Mouse (Mus musculus) hindbrain, embryonic 11.5 days (tissue): Measurements from ENCODE around the gene Patj. TPM values are rescaled to one million over a fixed set of nuclear protein-coding genes. Genes with fewer than 3 reads are reported as not detected.

Source experiments
- ATAC-seq: fragments of 200-750 bp; cut with Nextera tagmentation; 2 replicates; pipeline ENCODE4 v1.8.0; 2017; ENCODE audit warnings: mild to moderate bottlenecking, moderate TSS enrichment, moderate library complexity; ENCODE audit not compliant: low FRiP score
- DNase-seq: peaks from one replicate; pipeline ENCODE4 v3.0.0-alpha.2; 2015; ENCODE audit warnings: low spot score
- H3K27ac ChIP-seq: fragments of 300-500 bp; sonication (generic); 2 replicates; pipeline ENCODE4 v1.5.1; 2014; ENCODE audit warnings: mild to moderate bottlenecking, low read depth, low read length
- H3K27me3 ChIP-seq: fragments of 300-500 bp; sonication (generic); 2 replicates; pipeline ENCODE4 v1.6.1; 2014; ENCODE audit warnings: mild to moderate bottlenecking, low read length, moderate library complexity, mixed read lengths; ENCODE audit not compliant: control insufficient read depth, insufficient read depth
- H3K36me3 ChIP-seq: fragments of 300-500 bp; sonication (generic); 2 replicates; pipeline ENCODE4 v1.6.1; 2014; ENCODE audit warnings: mild to moderate bottlenecking, low read length, moderate library complexity, mixed read lengths; ENCODE audit not compliant: control insufficient read depth, insufficient read depth
- H3K4me1 ChIP-seq: fragments of 300-500 bp; sonication (generic); replicated peaks from 2 replicates; pipeline ENCODE4 v1.6.1; 2014; ENCODE audit warnings: low read length, mixed read lengths; ENCODE audit not compliant: control insufficient read depth, insufficient read depth
- H3K4me2 ChIP-seq: fragments of 300-500 bp; sonication (generic); replicated peaks from 2 replicates; pipeline ENCODE4 v1.6.1; 2014; ENCODE audit warnings: mild to moderate bottlenecking, low read depth, low read length
- H3K4me3 ChIP-seq: fragments of 300-500 bp; sonication (generic); 2 replicates; pipeline ENCODE4 v1.5.1; 2014; ENCODE audit warnings: low read depth, low read length
- H3K9ac ChIP-seq: fragments of 300-500 bp; sonication (generic); 2 replicates; pipeline ENCODE4 v1.6.1; 2014; ENCODE audit warnings: low read depth, low read length
- H3K9me3 ChIP-seq: fragments of 300-500 bp; sonication (generic); 2 replicates; pipeline ENCODE4 v1.6.1; 2016; ENCODE audit warnings: low read length; ENCODE audit not compliant: control insufficient read depth
- WGBS: fragments of 180-500 bp; shearing (Covaris S2); extraction: QIAGEN DNeasy Blood & Tissue Kit; methylation state at CpG from one replicate; pipeline ENCODE4 v1.1.7; 2014; 5-methylcytosine and 5-hydroxymethylcytosine counted together
- polyA plus RNA-seq: library from polyadenylated mRNA; unstranded; fragments of >200 nt; fragmentation: Nextera tagmentation; extraction: Ambion mirVana; gene quantifications from 2 replicates; pipeline ENCODE4 v1.2.1, GENCODE M21; 2014

Patj gene
- polyA plus RNA-seq, 1 experiment from 2014 or later, result 9.7 TPM

GRCm38 (mm10) chr4:98767134-98768133 is 371.8 kb downstream of the Patj start:
- DNase-seq, result no peak
- ATAC-seq, result no peak
- WGBS, result 80% methylated on average over 14 of the region's 14 CpGs
- Histone ChIP-seq H3K4me3 (no peak overlapping the region), H3K9me3 (no peaks in the 10 kb centered on the region), H3K9ac (no peak overlapping the region), H3K4me2 (no peak overlapping the region), H3K27me3 (no peaks in the 10 kb centered on the region), H3K4me1 (no peaks in the 10 kb centered on the region), H3K36me3 (no peaks in the 10 kb centered on the region), H3K27ac (no peak overlapping the region)

Other genes with a start within 250 kb of the Patj start
- 108 and 114 TPM in 2 replicates for gene Tm2d1, start 12.5 kb upstream of the Patj start, polyA plus RNA-seq